Mouse (Mus musculus) lung, postnatal 0 days (tissue): ENCODE results near the gene Eml6.

Experiments
- CTCF ChIP-seq: IDR thresholded peaks from 2 replicates; pipeline ENCODE4 v1.5.1; 2016; ENCODE audit warnings: antibody characterized with exemption, mild to moderate bottlenecking
- EP300 ChIP-seq: IDR thresholded peaks from 2 replicates; pipeline ENCODE4 v1.6.1; 2016; ENCODE audit warnings: antibody characterized with exemption, mild to moderate bottlenecking, control low read depth

- TF ChIP-seq CTCF (no peak), EP300 (no peak)
Observed at GRCm38 (mm10) chr11:29702721-29703120, 323.1 kb downstream of the Eml6 start.
